Mouse (Mus musculus) layer of hippocampus, adult 2 months (tissue): ENCODE measurements around the gene AI597479. TPM values are rescaled to one million over a fixed set of nuclear protein-coding genes. Genes with fewer than 3 reads are reported as not detected.
"Not testable (repeated sequence)": the region's sequence is repeated elsewhere in the genome, so short reads cannot be mapped to it uniquely, and the experiment has no call there.

Experiments used
- DNase-seq, 2 experiments: peaks; one replicate each; pipeline ENCODE4 v3.0.0; 2022; ENCODE audit warnings: low spot score in 2 of 2
- H3K27ac ChIP-seq: fragments of 200-600 bp; 2 replicates; pipeline ENCODE4 v1.8.1; 2022
- H3K4me3 ChIP-seq: fragments of 200-600 bp; 2 replicates; pipeline ENCODE4 v1.8.1; 2022; ENCODE audit warnings: mild to moderate bottlenecking
- CTCF ChIP-seq: fragments of 200-600 bp; conservative IDR thresholded peaks from 2 replicates; pipeline ENCODE4 v1.8.1; 2022; ENCODE audit warnings: antibody characterized with exemption, mild to moderate bottlenecking, moderate library complexity
- total RNA-seq, 2 experiments: library from RNA; stranded (reverse); gene quantifications; 2 replicates each; pipeline ENCODE4 v1.2.3; 2021

AI597479 gene
- total RNA-seq, 2 experiments from 2014 or later, result 24.2 to 26.8 TPM

GRCm38 (mm10) chr1:43130219-43130981 is 31.9 kb downstream of the AI597479 start:
- no peak overlapping the region for H3K4me3 ChIP-seq
- DNase-seq, result peak; percentile 41 to 43
- H3K27ac ChIP-seq, result peak overlapping the region; percentile 51; the same call in 1 of the 2 replicates
- no peak for TF ChIP-seq CTCF

- H3K27ac ChIP-seq, result peak overlapping the region; percentile 33; the same call in 1 of the 2 replicates
These were observed 33.1 kb downstream of the AI597479 start for GRCm38 (mm10) chr1:43131591-43131990.

GRCm38 (mm10) chr1:43136488-43137029 is 38.0 kb downstream of the AI597479 start:
- not testable (repeated sequence) for H3K4me3 ChIP-seq, DNase-seq
- peak overlapping the region; percentile 68 for H3K27ac ChIP-seq

More at GRCm38 (mm10) chr1:43131591-43131990, 33.1 kb downstream of the AI597479 start:
- DNase-seq, result no peak
- TF ChIP-seq CTCF, result no peak
- H3K4me3 ChIP-seq, result no peak overlapping the region

GRCm38 (mm10) chr1:43137334-43137733 is 38.8 kb downstream of the AI597479 start:
- DNase-seq, result peak; percentile 43 to 85
- peak overlapping the region; percentile 75 for H3K27ac ChIP-seq
- TF ChIP-seq CTCF, result no peak
- H3K4me3 ChIP-seq, result no peak overlapping the region

GRCm38 (mm10) chr1:43138268-43138812 is 39.8 kb downstream of the AI597479 start:
- peak; percentile 57 for TF ChIP-seq CTCF
- DNase-seq, result no peak
- Histone ChIP-seq H3K27ac (peak overlapping the region; percentile 75; the same call in 1 of the 2 replicates), H3K4me3 (no peak overlapping the region)

- peak; percentile 73 to 90 for DNase-seq
- Histone ChIP-seq H3K4me3 (no peak overlapping the region), H3K27ac (no peak overlapping the region)
- TF ChIP-seq CTCF, result peak; percentile 96
These were observed 41.2 kb downstream of the AI597479 start for GRCm38 (mm10) chr1:43139587-43140266.

GRCm38 (mm10) chr1:43141555-43141961 is 43.0 kb downstream of the AI597479 start:
- DNase-seq, result no peak
- H3K4me3 ChIP-seq, result no peak overlapping the region
- no peak for TF ChIP-seq CTCF
- H3K27ac ChIP-seq, result peak overlapping the region; percentile 44; the same call in 1 of the 2 replicates

- Histone ChIP-seq H3K27ac (no peak overlapping the region), H3K4me3 (no peak overlapping the region)
- no peak for TF ChIP-seq CTCF
- DNase-seq, result no peak
These were observed 44.3 kb downstream of the AI597479 start for GRCm38 (mm10) chr1:43142849-43143248.

GRCm38 (mm10) chr1:43143284-43143683 is 44.8 kb downstream of the AI597479 start:
- peak; percentile 75 for TF ChIP-seq CTCF
- no peak for DNase-seq
- Histone ChIP-seq H3K4me3 (no peak overlapping the region), H3K27ac (0 out of 2 replicates have a peak overlapping the region, but pooled peaks have one; percentile 10)

GRCm38 (mm10) chr1:43143791-43144190 is 45.3 kb downstream of the AI597479 start:
- no peak overlapping the region for H3K4me3 ChIP-seq
- TF ChIP-seq CTCF, result no peak
- no peak for DNase-seq
- H3K27ac ChIP-seq, result 0 out of 2 replicates have a peak overlapping the region, but pooled peaks have one; percentile 10

GRCm38 (mm10) chr1:43144338-43144906 is 45.9 kb downstream of the AI597479 start:
- no peak for TF ChIP-seq CTCF
- no peak for DNase-seq
- no peak overlapping the region for H3K4me3 ChIP-seq
- H3K27ac ChIP-seq, result no peak overlapping the region

GRCm38 (mm10) chr1:43145388-43145787 is 46.9 kb downstream of the AI597479 start:
- Histone ChIP-seq H3K4me3 (no peak overlapping the region), H3K27ac (no peak overlapping the region)
- no peak for TF ChIP-seq CTCF
- no peak for DNase-seq

GRCm38 (mm10) chr1:43147474-43147873 is 49.0 kb downstream of the AI597479 start:
- TF ChIP-seq CTCF, result no peak
- no peak overlapping the region for H3K27ac ChIP-seq
- H3K4me3 ChIP-seq, result no peak overlapping the region
- no peak for DNase-seq
